Mouse (Mus musculus): ENCODE results near the gene Ttll5. TPM values are rescaled to one million over a fixed set of nuclear protein-coding genes. Genes with fewer than 3 reads are reported as not detected.

The Ttll5 gene
- total and polyA plus RNA-seq, 2 experiments from 2014 or later, result 6.3 to 16.8 TPM

- no peak overlapping the region for H3K4me2 ChIP-seq (ENCODE audit: low read depth, low read length)
- DNase-seq (ENCODE audit: low spot score), result no peak
- WGBS, result 85% methylated on average over 6 of the region's 6 CpGs
- H3K9ac ChIP-seq (replicated peaks; ENCODE audit: low read depth, low read length), result no peak overlapping the region
- no peaks in the 10 kb centered on the region for H3K9me3 ChIP-seq (replicated peaks; ENCODE audit: control insufficient read depth, low read length)
- no peaks in the 10 kb centered on the region for H3K27me3 ChIP-seq (ENCODE audit: control insufficient read depth, insufficient read depth, low read length)
- H3K4me3 ChIP-seq (ENCODE audit: low read depth, low read length), result no peak overlapping the region
- H3K4me1 ChIP-seq (ENCODE audit: control insufficient read depth, insufficient read depth), result no peaks in the 10 kb centered on the region
- ATAC-seq (ENCODE audit: insufficient read depth, low read depth), result no peak
- TF ChIP-seq EP300 (IDR thresholded peaks at IDR 0.05; ENCODE audit: low read depth) (no peak), CTCF (IDR thresholded peaks at IDR 0.05; ENCODE audit: low read depth) (no peak)
- peaks cover 14% of the 10 kb centered on the region for H3K36me3 ChIP-seq (replicated peaks; ENCODE audit: control insufficient read depth, insufficient read depth, low read length)
- H3K27ac ChIP-seq (ENCODE audit: low read depth), result no peak overlapping the region
Measured at GRCm38 (mm10) chr12:85903986-85904385, 79.5 kb downstream of the Ttll5 start.

GRCm38 (mm10) chr12:85905666-85906065 lies 81.2 kb downstream of the Ttll5 start:
- Histone ChIP-seq H3K4me2 (ENCODE audit: low read depth, low read length) (no peak overlapping the region), H3K4me3 (ENCODE audit: low read depth, low read length) (no peak overlapping the region), H3K36me3 (replicated peaks; ENCODE audit: control insufficient read depth, insufficient read depth, low read length) (peaks cover 10% of the 10 kb centered on the region; the same call in 1 of the 2 replicates), H3K4me1 (ENCODE audit: control insufficient read depth, insufficient read depth) (no peaks in the 10 kb centered on the region), H3K27ac (ENCODE audit: low read depth) (no peak overlapping the region), H3K9ac (replicated peaks; ENCODE audit: low read depth, low read length) (no peak overlapping the region), H3K9me3 (replicated peaks; ENCODE audit: control insufficient read depth, low read length) (no peaks in the 10 kb centered on the region), H3K27me3 (ENCODE audit: control insufficient read depth, insufficient read depth, low read length) (no peaks in the 10 kb centered on the region)
- TF ChIP-seq EP300 (IDR thresholded peaks at IDR 0.05; ENCODE audit: low read depth), result no peak
- TF ChIP-seq CTCF (IDR thresholded peaks at IDR 0.05; ENCODE audit: low read depth), result no peak
- DNase-seq (ENCODE audit: low spot score) (no peak), ATAC-seq (ENCODE audit: insufficient read depth, low read depth) (no peak)
- 88% methylated on average over 2 of the region's 2 CpGs for WGBS

- TF ChIP-seq EP300 (IDR thresholded peaks at IDR 0.05; ENCODE audit: low read depth) (no peak), CTCF (IDR thresholded peaks at IDR 0.05; ENCODE audit: low read depth) (no peak)
- Histone ChIP-seq H3K4me3 (ENCODE audit: low read depth, low read length) (no peak overlapping the region), H3K36me3 (replicated peaks; ENCODE audit: control insufficient read depth, insufficient read depth, low read length) (peaks cover 15% of the 10 kb centered on the region; the same call in 1 of the 2 replicates)
Measured at GRCm38 (mm10) chr12:85907896-85908295, 83.4 kb downstream of the Ttll5 start.

GRCm38 (mm10) chr12:85910811-85911210 lies 86.4 kb downstream of the Ttll5 start:
- Histone ChIP-seq H3K9me3 (replicated peaks; ENCODE audit: control insufficient read depth, low read length) (no peaks in the 10 kb centered on the region), H3K4me3 (ENCODE audit: low read depth, low read length) (no peak overlapping the region), H3K27me3 (ENCODE audit: control insufficient read depth, insufficient read depth, low read length) (no peaks in the 10 kb centered on the region), H3K36me3 (replicated peaks; ENCODE audit: control insufficient read depth, insufficient read depth, low read length) (peaks cover 20% of the 10 kb centered on the region; the same call in 1 of the 2 replicates), H3K9ac (replicated peaks; ENCODE audit: low read depth, low read length) (no peak overlapping the region), H3K4me2 (ENCODE audit: low read depth, low read length) (no peak overlapping the region), H3K27ac (ENCODE audit: low read depth) (no peak overlapping the region), H3K4me1 (ENCODE audit: control insufficient read depth, insufficient read depth) (no peaks in the 10 kb centered on the region)
- DNase-seq (ENCODE audit: low spot score) (no peak), ATAC-seq (ENCODE audit: insufficient read depth, low read depth) (no peak)
- TF ChIP-seq CTCF (IDR thresholded peaks at IDR 0.05; ENCODE audit: low read depth) (no peak), EP300 (IDR thresholded peaks at IDR 0.05; ENCODE audit: low read depth) (no peak)
- WGBS, result 73% methylated on average over 6 of the region's 6 CpGs

More at GRCm38 (mm10) chr12:85907896-85908295, 83.4 kb downstream of the Ttll5 start:
- H3K4me2 ChIP-seq (ENCODE audit: low read depth, low read length), result no peak overlapping the region
- ATAC-seq (ENCODE audit: insufficient read depth, low read depth) (no peak), DNase-seq (ENCODE audit: low spot score) (no peak)
- H3K27ac ChIP-seq (ENCODE audit: low read depth), result no peak overlapping the region
- no peaks in the 10 kb centered on the region for H3K4me1 ChIP-seq (ENCODE audit: control insufficient read depth, insufficient read depth)
- H3K9me3 ChIP-seq (replicated peaks; ENCODE audit: control insufficient read depth, low read length), result no peaks in the 10 kb centered on the region
- H3K9ac ChIP-seq (replicated peaks; ENCODE audit: low read depth, low read length), result no peak overlapping the region
- no peaks in the 10 kb centered on the region for H3K27me3 ChIP-seq (ENCODE audit: control insufficient read depth, insufficient read depth, low read length)
- 76% methylated on average over 3 of the region's 3 CpGs for WGBS

GRCm38 (mm10) chr12:85912712-85913504 lies 88.4 kb downstream of the Ttll5 start:
- Histone ChIP-seq H3K27ac (ENCODE audit: low read depth) (no peak overlapping the region), H3K9me3 (replicated peaks; ENCODE audit: control insufficient read depth, low read length) (no peaks in the 10 kb centered on the region), H3K9ac (replicated peaks; ENCODE audit: low read depth, low read length) (no peak overlapping the region), H3K4me1 (ENCODE audit: control insufficient read depth, insufficient read depth) (no peaks in the 10 kb centered on the region), H3K4me2 (ENCODE audit: low read depth, low read length) (no peak overlapping the region), H3K27me3 (ENCODE audit: control insufficient read depth, insufficient read depth, low read length) (no peaks in the 10 kb centered on the region), H3K4me3 (ENCODE audit: low read depth, low read length) (no peak overlapping the region), H3K36me3 (replicated peaks; ENCODE audit: control insufficient read depth, insufficient read depth, low read length) (peaks cover 20% of the 10 kb centered on the region; the same call in 1 of the 2 replicates)
- no peak for TF ChIP-seq EP300 (IDR thresholded peaks at IDR 0.05; ENCODE audit: low read depth)
- TF ChIP-seq CTCF (IDR thresholded peaks at IDR 0.05; ENCODE audit: low read depth), result no peak
- 77% methylated on average over 13 of the region's 13 CpGs for WGBS
- no peak for ATAC-seq (ENCODE audit: insufficient read depth, low read depth)
- DNase-seq (ENCODE audit: low spot score), result no peak

Data from heart, postnatal 0 days (tissue).